Mouse (Mus musculus): ENCODE measurements around the gene Slc36a2.

- TF ChIP-seq CTCF (IDR thresholded peaks at IDR 0.05; ENCODE audit: low read depth) (no peak), EP300 (optimal IDR thresholded peaks at IDR 0.05) (no peak)
Measured at GRCm38 (mm10) chr11:55120279-55120678, 64.6 kb downstream of the Slc36a2 start.

All from stomach, postnatal 0 days (tissue).